Mouse (Mus musculus) Muller cell, postnatal 12 days (primary cell): ENCODE measurements around the gene Acat3.
"Not testable (repeated sequence)": the region's sequence is repeated elsewhere in the genome, so short reads cannot be mapped to it uniquely, and the experiment has no call there.

Experiments used
- DNase-seq: peaks from one replicate; pipeline ENCODE4 v3.0.0-alpha.2; 2015; ENCODE audit errors: inconsistent ontology term

The Acat3 gene

DNA sequence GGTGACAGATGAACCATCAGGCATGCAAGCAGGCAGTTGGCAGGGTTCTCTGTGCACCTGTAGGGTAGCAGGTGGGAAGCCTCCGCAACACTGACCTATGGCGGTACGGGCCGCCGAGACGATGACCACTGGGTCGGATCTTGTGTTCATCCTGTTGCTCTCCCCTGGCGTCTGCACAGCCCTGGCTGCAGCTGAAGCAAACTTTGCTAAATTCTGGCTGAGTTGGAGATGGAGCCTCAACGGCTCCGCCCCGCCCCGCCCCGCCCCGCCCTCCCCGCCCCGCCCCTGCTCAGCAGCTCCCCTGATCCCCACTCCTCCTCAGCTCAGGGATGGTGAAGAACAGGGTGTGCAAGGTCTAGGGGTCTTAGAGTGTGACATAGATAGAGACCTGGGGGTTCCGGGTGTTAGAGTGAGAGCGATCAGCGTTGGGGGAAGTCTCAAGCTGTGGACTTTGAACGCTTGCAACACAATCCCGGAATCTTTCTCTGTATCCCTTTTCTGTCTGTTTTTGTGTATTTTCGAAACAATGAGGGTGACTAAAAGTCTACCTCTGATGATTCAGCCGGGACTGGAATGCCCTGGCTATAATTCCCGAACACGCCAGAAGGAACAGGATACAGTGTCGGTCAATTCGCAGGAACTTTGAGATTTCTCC is at the start of gene Acat3:
TSS of gene Acat3 (minus strand) at position 450 of the 655 bp plus-strand sequence.
- peak; percentile 58 for DNase-seq

DNA sequence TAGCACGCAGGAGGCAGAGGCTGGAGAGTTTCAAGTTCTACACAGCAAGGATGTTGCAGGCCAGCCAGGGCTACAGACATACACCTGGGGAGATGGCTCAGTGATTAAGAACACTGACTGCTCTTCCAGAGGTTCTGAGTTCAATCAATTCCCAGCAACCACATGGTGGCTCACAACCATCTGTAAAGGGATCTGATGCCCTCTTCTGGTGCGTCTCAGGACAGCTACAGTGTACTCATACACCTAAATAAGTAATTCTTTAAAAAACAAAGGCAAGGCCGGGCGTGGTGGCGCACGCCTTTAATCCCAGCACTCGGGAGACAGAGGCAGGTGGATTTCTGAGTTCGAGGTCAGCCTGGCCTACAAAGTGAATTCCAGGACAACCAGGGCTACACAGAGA is 47.7 kb upstream of the Acat3 start:
- DNase-seq, result not testable (repeated sequence)

DNA sequence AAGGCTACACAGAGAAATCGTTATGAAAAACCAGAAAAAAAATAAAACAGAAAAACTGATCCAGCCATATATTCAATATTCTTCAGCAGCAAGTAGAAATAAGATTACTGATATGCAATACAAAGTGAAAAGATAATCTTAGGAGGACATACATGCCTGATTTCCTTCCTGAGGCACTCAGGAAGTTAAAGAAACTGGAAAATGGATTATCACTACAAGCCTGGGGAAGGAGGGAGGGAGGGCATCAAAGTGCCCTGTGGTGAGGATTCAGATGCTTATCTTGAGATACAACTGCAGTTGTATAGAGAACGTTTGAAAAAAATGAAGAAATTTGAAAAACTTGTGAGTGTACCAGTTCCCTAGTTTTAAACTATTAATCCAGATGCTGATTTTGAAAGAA is 43.6 kb upstream of the Acat3 start:
- no peak for DNase-seq

DNA sequence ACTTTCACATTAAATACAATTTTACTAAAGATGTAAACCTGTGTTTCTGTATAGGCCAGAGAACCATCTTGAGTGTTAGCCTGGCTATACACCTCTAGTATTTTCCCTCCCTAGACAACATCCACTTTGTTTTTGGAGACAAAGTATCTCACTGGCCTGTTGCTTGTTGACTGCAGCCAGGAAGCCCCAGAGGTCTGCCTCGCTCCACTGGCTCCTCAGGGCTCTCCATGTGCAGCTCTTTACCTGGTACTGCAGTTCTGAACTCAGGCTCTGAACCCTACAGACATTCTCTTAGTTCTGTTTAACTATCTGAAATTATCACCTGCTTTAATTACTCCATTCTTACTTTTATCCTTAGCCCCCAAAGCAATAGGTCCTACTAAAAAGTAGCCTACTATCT is 38.1 kb upstream of the Acat3 start:
- no peak for DNase-seq

DNA sequence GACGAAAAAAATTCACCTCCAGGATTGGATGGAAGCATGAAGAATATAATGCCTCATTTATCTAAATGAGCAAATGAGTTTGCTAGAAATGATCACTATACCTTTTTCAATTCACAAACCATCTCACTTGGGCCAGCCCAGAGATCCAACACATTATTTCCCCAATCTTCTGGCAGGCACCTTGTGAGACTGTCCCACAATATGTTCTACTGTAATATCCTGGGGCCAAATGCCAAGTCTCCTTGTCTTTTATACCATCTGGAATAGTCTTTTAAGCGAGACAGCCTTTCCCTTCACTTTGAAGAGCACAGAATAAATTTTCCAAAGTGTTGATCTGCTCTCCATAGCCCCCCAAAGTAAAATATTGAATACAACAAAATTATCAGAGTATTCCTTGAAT is 33.5 kb upstream of the Acat3 start:
- no peak for DNase-seq

DNA sequence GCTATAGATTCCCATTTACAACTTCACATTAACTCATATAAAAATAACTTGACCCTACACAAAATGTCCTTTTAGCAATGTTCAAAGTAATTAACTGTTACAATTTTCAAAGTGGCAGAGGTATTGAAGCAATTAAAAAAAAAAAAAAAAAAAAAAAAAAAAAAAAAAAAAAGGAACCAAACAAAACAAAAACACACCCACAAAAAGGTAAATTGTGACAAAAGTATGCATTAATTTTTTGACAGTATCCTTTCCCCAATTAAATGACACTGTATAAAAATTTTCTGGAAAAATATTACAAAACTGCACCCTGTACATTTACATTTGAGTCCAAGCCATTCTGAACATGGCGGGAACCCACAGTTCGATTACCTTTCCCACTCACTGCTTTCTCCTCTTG is 26.8 kb upstream of the Acat3 start:
- DNase-seq, result no peak

DNA sequence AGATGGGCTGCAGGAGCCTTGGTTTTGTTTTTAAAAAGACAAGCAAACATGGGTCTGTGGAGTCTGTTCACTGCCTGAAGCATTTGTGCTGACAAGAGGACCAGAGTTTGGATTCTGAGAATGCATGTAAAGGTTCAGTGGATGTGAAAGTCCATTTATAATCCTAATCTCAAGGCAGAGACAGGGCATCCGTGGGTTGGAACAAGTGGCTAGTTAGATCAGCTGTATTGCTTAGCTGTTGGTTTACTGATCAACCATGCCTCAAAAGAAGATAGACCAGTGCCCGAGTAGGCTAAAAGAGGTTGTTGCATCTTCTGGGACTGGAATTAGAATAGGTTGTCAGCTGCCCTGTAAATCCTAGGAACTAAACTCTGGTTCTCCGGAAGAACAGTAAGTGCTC is 23.1 kb upstream of the Acat3 start:
- DNase-seq, result no peak

DNA sequence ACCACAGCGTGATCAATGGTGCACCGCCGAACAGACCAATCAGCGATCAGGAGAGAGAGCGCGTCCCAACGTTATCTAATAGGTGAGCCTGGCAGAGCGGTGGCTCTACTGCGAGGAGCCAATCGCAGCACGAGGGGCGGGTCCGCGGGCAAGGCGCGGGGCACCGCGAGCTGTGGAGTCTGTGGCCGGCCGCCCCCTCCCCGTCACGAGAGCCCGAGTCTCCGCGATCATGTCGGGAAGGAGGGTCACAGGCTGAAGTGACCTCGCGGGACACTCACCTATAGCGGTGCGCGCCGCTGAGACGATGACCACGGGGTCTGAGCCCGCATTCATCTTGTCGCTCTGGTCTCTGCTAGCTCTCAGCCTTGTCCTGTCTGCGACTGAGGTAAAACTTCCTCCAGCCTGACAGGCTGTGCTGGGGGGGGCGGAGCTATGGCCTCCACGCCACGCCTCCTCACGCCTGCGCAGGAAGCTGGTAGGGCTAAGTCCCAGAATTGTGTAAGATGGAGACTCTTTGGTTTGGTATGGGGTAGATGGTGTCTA is 20.0 kb upstream of the Acat3 start, which contains the start of gene Acat2:
TSS of gene Acat2 (minus strand) at position 417 of the 543 bp plus-strand sequence.
- peak; percentile 95 for DNase-seq

DNA sequence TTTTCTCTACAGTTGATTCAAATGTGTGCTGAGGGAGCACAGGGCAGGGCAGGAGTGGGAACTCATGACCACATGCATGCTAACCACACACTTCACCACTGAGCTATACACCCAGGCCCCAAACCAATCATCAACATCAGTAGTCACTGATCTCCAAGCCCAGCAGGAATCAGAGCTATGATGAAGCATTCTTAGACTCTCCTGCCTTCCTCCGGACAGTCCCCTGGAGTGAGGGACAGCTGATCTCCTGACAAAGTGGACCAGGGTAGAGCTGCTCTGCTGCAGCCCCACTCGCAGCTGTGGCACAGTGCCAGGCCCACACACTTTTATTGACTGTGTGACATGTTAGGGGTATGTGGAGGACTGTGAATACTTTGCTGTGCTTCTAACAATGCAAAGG is 19.0 kb upstream of the Acat3 start:
- not testable (repeated sequence) for DNase-seq

DNA sequence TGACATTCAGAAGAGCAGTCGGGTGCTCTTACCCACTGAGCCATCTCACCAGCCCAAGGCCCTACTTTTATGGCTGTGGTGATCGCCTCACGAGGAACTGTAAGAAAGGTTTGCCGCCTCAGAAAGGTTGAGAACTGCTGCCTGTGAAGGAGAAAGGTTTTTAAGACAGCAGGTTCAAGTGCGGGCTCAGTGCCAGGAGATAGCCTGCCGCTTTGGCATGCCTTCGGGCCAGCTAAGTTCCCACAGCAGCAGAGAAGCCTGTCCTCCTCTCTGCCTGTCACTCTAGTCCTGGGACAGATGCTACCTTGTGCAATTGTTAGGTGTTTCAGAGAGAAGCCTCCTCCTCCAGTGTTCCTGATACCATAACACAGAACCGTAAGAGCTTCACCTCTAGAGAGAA is 16.3 kb upstream of the Acat3 start:
- no peak for DNase-seq

DNA sequence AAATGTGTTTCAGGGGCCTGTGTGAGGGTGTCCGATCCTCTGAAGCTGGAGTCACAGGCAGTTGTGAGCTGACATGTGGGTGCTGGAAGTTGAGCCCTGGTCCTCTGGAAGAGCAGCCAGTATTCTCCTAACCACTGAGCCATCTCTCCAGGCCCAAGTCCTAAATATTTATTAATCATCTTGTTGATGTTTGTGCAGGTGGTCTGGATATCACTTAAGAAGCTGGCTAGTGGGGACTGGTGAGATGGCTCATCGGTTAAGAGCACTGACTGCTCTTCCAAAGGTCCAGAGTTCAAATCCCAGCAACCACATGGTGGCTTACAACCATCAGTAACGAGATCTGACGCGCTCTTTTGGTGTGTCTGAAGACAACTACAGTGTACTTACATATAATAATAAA is 9.3 kb upstream of the Acat3 start:
- no peak for DNase-seq

DNA sequence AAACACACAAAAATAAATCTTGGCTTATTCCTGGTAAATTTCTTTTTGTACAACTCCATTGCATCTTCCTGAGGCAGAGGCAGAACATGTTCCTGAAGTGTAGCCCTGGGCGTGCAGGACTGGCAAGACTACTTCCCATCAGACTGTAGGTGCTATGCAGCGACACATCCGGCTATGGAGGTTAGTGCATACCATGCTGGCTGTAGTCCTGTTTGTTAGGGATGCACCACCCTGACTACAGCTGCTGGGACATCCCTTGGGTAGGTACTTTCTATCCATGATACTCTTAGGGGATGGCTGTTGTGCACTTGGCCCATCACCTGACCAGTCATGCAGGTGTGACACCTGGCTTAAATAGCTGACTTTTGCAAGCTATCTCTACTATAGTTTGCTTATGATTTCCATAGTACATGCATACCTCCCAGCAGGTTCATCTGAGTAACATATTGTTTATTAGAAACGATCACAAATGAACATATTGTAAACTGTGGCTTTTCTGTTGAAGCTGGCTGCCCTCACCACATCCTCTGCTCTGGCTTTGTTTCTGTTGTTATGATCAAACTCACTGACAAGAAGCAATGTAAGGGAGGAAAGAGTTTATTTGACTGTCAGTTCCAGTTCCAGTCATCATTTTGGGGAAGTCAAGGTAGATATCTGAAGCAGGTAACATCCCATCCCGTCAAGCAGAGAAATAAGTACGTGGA is 2.2 kb upstream of the Acat3 start:
- DNase-seq, result no peak

DNA sequence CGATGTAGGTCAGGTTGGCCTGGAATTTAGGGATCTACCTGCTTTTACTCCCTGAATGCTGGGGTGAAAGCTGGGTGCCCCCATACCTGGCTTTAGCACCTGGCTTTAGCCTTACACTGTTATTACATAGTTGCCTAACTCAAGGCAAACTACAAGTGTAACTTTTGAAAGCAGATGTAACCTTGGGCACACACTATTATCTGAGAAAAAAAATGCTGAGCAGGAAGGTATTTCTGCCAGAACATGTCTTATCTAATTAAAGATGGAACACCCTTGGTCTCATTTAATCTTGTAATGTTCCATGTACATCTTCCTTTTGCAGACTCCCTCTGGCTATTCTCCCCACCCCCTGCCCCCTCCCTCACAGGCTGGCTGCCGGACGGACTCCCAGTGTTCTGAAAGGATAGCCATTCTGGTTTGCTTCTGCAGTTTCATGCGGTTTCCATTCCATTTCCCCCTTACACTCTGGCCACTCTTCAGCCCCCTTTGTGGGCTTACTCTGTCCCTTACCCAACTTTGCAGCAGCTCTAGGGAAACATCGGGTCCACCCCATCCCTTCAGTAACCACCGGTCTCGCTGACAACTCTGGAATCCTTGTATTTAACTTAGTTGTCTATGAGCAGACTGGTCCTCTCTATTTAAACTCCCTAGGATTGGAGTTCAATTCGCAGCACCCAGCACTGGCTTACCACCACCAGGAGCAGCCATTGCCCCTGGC is 1.3 kb upstream of the Acat3 start:
- DNase-seq, result no peak

DNA sequence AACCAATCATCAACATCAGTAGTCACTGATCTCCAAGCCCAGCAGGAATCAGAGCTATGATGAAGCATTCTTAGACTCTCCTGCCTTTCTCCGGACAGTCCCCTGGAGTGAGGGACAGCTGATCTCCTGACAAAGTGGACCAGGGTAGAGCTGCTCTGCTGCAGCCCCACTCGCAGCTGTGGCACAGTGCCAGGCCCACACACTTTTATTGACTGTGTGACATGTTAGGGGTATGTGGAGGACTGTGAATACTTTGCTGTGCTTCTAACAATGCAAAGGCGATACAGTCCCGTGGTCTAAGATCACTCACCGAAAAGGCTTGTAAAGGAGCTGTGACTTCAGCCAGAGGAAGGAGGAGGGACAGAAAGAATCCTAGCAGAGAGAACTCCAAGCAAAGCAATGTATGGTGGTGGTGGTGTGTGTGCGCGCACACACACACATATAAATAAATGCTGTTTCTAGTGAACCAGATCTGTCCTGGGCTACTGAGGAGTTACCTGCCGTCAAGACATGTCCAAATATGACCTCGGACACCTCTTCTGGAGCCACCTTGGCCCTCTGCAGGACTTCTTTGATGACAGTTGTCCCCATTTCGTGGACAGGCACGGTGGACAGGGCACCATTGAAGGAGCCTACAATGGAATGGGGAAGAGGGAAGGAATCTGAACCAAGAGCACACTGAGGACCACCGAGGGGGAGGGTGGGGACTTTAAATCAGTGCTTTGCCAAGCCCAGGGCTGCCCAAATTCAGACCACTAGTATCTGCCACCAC is 837 bp downstream of the Acat3 start:
- DNase-seq, result not testable (repeated sequence)

DNA sequence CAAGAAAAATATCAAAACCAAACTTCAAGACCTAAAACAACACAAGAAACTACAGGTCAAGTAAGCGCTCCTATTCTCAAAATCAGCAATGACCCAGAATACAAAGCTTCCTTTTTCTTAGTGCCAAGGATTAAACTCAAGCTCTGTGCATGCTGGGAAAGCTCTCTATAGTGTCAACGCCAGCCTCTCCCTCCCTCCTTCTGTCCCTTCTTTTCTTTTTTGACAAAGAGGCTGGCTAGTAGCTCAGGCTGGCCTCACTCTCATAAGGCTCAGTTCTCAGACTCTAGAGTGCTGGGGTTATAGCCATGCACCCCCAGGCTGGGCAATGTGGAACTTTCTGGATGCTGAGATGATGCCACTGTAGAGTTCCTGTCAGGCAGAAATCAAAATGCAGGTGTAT is 2.3 kb downstream of the Acat3 start:
- no peak for DNase-seq

DNA sequence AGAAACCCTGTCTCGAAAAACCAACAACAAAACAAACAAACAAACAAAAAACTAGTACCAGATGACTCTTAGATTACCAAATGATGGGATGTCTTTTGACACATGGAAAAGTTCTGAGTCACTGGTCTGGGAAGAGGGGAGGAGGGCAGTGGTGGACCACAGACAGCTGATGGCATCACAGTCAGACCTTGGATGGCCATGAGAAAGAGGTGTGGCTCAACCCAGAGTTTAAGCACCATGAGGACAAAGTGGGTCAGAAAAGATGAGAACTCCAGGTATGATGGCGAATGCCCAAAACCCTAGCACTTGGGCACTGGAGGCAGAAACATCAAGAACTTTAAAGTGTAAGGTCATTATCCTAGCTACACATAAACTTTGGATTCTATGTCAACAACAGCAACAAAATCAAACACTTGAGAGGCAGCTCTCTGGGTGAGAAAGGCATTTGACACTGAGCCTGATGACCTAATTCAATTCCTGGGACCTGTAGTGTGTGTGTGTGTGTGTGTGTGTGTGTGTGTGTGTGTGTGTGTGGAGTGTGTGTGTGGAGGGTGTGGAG is 2.9 kb downstream of the Acat3 start:
- peak; percentile 51 for DNase-seq

DNA sequence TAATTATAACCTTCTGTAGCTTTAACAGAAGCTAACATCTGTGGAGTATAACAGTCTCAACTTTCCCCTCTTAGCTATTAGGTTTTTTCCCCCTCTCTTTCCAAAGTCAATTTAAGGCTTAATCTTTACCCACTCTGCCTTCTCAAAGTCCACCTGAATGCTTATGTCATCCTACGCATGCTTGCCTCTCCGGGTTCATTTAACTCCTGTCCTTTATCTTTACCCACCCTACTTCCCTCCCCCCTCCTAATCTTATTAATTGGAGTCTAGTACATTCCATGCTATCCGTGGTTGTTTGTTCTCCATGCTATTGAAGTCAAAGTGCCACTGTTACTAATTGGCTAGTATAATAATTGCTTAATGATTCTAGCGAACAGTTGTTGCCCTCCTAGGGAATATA is 4.7 kb downstream of the Acat3 start:
- no peak for DNase-seq

DNA sequence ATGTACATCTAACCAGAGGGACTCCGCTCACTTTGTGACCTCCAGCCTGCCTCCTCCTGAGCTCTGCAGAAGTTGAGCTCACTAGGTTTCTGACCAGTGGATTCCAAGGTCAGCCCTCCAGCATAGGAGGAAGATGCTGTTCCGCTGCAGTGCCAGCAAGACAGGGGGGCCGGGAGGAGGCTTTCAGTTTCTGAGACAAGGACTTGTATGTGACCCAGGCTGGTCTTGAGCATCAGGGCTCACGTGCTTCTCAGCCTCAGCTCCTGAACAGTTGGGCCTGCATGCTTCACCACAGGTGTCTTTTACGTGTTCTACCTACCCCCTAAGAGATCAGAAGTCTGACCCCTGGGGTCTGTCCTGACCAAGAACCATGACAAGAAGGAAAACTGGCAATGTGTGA is 8.8 kb downstream of the Acat3 start:
- DNase-seq, result not testable (repeated sequence)

DNA sequence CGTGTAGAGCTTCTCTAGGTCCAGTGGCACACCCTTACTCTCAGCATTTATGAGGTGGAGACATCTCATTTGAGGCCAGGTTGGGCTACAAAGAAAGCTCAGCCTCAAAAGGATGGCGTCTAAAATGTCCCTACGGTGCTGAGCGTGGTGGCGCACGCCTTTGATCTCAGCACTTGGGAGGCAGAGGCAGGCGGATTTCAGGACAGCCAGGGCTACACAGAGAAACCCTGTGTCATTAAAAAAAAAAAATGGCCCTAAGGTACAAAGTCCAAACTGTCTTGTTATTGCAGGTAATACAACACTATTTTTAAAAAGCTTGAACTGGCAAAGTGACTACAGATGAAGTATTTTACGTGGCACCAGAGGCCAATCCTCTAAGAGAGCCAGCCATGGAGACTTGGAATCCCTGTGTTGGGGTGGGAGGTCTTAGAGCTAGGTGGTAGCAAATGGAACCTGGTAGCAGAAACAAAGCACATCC is 14.7 kb downstream of the Acat3 start:
- no peak for DNase-seq

DNA sequence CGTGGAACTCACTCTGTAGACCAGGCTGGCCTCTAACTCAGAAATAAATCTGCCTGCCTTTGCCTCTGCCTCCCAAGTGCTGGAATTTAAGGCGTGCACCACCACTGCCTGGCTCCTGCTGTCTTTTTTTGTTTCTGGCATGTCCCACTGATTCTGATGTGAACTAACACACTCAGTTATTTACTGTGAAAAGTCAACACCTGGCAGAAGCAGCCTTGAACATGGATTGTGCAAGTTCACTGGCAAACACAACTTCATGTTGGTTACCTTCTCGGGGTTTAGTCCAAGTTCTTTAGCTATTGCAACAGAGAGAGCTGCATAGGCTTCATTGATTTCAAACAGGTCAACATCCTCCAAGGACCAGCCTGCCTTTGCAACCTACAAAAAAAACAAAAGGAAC is 15.4 kb downstream of the Acat3 start:
- DNase-seq, result no peak

DNA sequence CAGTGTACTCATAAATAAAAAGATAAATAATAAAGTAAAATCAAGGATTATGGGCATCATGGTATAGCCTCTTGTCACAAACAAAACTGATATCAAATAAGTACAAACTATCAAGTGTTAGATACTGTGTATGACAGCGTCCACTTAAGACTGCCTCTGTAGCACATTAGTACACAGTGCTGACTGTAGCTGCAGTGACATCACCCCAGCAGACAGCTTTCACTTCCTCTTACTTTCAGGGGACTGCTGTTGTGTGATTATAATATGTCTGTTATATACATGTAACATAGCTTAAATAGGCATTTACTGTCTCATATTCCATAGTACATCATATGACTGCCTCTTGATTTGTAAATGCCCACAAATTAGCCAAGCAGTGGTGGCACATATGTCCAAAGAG is 19.3 kb downstream of the Acat3 start:
- no peak for DNase-seq
